Mouse (Mus musculus) small intestine, adult 2 months (tissue): ENCODE data around the gene Dcun1d3.

Source experiments
- CTCF ChIP-seq: fragments of 200-500 bp; IDR thresholded peaks from 2 replicates; pipeline ENCODE4 v1.5.1; 2012; ENCODE audit warnings: low read depth, mild to moderate bottlenecking, control low read depth, inconsistent platforms, low read length, moderate library complexity, mixed read lengths; ENCODE audit not compliant: insufficient replicate concordance, insufficient read length; ENCODE audit errors: extremely low read depth
- POLR2A ChIP-seq: fragments of 200-500 bp; IDR thresholded peaks from 2 replicates; pipeline ENCODE4 v1.6.1; 2012; ENCODE audit warnings: low read depth, mild to moderate bottlenecking, control low read depth, inconsistent platforms, low read length, moderate library complexity

- TF ChIP-seq POLR2A (no peak), CTCF (no peak)
Observed at GRCm38 (mm10) chr7:119807396-119807795, 88.7 kb downstream of the Dcun1d3 start.
